Mouse (Mus musculus): ENCODE measurements around the gene Plcl2. TPM values are rescaled to one million over a fixed set of nuclear protein-coding genes. Genes with fewer than 3 reads are reported as not detected.

Plcl2 gene
- total RNA-seq (2021) = 10 to 100 TPM; 51.0 to 57.3 TPM
- long read RNA-seq, experiment 1, full-length matches to known transcripts = 39 of 50 reads
- long read RNA-seq, experiment 1, partial matches to known transcripts = 2 of 50 reads
- long read RNA-seq, experiment 1, other reads (novel, unspliced or antisense) = 9 of 50 reads
- long read RNA-seq, experiment 2, full-length matches to known transcripts = 20 of 42 reads
- long read RNA-seq, experiment 2, partial matches to known transcripts = 5 of 42 reads
- long read RNA-seq, experiment 2, other reads (novel, unspliced or antisense) = 17 of 42 reads

DNA sequence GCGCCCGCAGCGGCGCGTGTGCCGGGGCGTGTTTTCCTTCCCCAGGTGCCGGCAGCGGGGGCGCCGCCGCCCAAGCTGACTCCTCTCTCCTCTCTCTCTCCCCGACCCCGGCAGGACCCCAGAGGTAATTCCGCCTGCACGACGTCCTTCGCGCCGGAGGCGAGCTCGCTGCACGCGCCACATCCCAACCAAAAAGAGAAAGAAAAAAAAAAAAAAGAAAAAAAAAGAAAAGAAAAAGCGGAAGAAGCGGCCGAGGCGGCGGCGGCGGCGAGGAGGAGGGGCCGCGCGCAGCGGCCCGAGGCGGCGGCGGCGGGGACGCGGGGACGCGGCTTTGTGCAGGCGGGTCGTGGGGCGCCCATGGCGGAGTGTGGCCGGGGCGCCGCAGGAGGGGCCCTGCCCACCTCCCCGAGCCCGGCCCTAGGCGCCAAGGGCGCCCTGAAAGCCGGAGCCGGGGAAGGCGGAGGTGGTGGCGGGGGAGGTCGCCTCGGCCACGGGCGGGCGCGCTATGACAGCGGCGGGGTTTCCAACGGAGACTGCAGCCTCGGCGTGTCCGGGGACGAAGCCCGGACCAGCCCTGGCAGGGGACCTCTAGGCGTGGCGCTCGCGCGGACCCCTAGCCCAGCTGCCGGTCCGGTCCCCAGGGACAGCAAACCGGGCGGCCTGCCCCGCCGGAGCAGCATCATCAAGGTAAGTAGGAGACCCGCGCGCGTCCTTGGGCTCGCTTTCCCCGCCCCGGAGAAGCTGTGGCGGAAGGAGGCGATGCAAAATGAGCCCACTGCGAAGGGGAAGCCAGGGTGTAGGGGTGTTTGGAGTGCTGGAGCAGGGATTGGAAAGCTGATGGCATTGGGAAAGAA, at the start of gene Plcl2:
Gene Plcl2, plus strand, starts transcription at position 153 of the 854 bp plus-strand sequence.
- DNase-seq (ENCODE audit: low spot score in 2 of 2) = peak in 1 of 2 experiments; percentile 64

- DNase-seq (ENCODE audit: low spot score in 2 of 2) = no peak
Observed at GRCm38 (mm10) chr17:50460301-50460700, 48.9 kb upstream of the Plcl2 start.

DNA sequence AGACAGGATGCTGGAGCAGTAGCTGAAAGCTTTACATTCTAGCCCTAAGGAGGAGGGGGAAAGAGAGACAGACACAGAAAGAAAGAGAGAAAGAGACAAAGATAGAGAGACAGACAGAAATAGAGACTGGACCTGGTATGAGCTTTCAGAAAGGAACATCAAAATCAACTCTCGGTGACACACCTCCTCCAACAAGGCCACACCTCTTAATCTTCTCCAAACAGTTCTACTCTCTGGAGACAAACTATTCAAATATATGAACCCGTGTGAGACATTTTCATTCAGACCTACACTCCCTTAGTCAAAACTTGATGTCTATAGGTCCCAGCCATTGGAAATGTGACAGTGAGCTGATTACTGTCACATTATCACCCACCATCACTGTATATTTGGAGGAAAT, 41.8 kb upstream of the Plcl2 start:
- DNase-seq (ENCODE audit: low spot score in 2 of 2) = no peak

DNA sequence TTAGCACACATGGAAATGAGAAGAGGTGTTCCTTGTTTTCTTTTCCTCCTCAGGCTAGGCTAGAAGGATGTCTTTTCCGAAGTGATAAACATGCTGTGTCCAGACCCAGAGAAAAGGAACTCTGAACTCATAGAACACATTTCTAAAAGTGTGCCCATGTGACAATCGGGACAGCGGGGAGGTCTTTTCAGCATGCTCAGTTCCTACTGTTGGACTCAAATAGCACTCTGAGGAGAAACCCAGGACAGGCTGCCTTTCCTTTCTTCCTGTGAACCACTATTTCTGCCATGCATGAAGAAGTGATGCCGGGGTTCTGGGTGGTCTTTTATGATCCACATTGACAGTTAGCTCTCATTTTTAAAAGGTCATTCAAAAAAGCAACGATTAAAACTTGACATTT, 40.1 kb upstream of the Plcl2 start:
- DNase-seq (ENCODE audit: low spot score in 2 of 2) = no peak

DNA sequence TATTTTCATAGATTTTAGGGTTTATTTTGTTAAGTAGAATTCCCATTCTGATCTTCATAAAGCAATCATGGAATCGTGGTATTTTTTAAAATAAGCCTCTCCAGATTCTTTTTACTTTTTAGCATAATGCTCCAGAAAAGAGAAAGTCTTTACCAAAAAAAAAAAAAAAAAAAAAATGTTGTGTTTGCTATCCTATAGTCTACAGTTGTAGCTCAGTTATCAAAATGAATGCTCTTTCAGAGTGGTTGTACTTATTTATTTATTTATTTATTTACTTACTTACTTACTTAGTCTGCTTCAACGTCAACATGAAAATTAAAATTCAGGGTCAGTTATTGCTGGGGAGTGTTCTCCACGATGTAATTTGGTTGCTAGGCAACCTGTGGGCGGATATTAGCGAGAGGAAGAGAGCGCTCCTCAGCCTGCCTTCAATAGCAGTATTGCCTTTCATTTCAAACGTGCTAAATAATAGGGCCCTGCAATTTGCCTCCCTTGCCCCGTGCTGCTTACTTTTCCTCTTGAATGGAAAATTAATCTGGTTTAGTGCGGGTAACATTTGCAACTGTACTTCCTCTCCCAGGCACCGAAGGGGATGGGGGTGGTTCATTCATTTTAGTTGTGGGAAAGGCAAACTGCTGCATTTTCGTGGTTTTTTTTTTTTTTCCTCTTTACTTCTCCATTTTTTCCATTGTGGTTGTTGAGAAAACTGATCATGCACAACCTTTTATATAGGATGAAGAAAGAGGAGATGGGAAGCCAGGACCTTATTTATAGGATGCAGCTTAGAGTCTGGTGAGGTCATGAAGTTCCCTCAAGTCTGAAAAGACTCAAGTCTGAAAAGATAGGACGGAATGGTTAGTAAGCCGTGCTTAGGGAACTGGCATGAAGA, 39.4 kb upstream of the Plcl2 start:
- DNase-seq (ENCODE audit: low spot score in 2 of 2) = peak; percentile 46 to 67

- DNase-seq (ENCODE audit: low spot score in 2 of 2) = peak; percentile 29 to 35
Observed at GRCm38 (mm10) chr17:50470432-50471078, 38.6 kb upstream of the Plcl2 start.

DNA sequence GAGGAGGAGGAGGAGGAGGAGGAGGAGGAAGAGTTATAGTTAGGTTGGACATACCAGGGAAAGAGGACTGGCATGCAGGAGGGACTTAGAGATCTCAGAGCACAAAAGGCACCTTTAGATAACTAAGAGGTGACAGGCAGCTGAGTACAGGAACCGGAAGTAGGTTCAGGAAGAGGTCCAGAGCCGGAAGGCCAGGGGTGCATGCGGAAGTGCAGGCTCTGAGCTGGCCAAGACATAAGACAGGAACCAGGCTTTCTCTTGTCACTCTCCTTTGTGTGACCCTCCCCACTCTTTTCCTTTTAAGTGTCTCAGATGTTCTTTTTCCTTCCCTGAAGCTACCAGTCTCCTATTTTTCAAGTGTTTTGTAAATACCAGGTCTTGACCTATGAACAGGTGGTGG, 38.0 kb upstream of the Plcl2 start:
- DNase-seq (ENCODE audit: low spot score in 2 of 2) = no peak

DNA sequence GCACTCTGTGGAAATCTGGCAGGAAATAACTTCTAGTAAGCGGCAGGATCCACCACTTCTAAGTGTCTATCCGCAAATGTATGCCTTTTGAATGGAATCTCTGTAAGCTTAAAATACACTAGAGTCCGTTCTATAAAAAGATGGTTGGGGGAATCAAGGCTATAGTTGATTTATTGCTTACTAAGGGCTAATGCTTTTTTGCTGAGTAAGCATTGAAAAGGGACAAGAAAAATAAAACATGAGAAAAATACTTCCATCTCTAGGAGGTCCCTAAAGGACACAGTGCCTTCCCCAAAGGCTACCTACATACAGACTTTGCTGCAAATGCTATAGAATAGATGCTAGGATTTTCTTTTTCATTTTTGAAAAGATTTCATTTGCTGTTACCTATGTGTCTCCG, 31.9 kb upstream of the Plcl2 start:
- DNase-seq (ENCODE audit: low spot score in 2 of 2) = no peak

- no peak for DNase-seq (ENCODE audit: low spot score in 2 of 2)
Observed at GRCm38 (mm10) chr17:50480867-50481266, 28.3 kb upstream of the Plcl2 start.

DNA sequence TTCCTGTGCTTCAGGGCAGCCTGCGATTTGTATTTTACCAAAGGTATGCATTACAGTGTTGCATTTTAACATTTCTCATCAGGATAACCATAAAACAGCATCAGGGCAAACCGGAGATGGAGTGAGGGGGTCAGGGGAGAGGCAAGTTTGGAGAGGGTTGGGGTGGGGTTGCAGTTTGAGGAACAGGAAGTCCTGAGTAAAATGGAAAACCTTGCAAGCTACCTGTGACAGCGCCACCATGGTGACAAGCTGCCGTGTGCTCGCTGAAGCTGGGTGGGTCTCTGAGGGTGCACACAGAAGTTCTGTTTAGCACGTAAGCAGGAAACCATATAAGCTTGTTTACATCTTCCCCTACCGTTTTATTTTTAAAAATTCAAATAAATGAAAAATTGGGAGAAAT, 25.5 kb upstream of the Plcl2 start:
- DNase-seq (ENCODE audit: low spot score in 2 of 2) = no peak

DNA sequence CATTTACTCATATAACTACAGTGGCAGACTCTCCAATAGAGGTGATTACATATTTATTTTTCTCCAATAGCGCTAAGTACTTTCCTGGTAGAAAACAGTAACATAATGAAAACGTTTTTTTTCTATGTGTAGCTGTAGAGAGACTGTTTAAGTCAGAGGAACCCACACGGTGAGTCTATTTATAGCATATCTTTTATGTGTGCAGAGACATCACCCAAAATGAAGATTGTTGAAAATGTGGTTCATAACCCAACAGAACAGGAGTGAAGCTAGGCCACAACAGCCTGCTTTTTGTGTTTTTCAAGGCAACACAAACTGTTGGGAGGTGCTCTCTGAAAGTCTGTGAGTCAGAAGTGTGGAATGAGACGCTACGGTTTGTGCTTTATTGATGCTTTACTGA, 24.2 kb upstream of the Plcl2 start:
- no peak for DNase-seq (ENCODE audit: low spot score in 2 of 2)

- DNase-seq (ENCODE audit: low spot score in 2 of 2) = no peak
Observed at GRCm38 (mm10) chr17:50487058-50487618, 22.1 kb upstream of the Plcl2 start.

- DNase-seq (ENCODE audit: low spot score in 2 of 2) = no peak
Observed at GRCm38 (mm10) chr17:50487670-50488069, 21.5 kb upstream of the Plcl2 start.

- DNase-seq (ENCODE audit: low spot score in 2 of 2) = no peak
Observed at GRCm38 (mm10) chr17:50488406-50488805, 20.8 kb upstream of the Plcl2 start.

- no peak for DNase-seq (ENCODE audit: low spot score in 2 of 2)
Observed at GRCm38 (mm10) chr17:50488895-50489294, 20.3 kb upstream of the Plcl2 start.

GRCm38 (mm10) chr17:50490644-50491430, 18.4 kb upstream of the Plcl2 start:
- DNase-seq (ENCODE audit: low spot score in 2 of 2) = no peak

- DNase-seq (ENCODE audit: low spot score in 2 of 2) = no peak
Observed at GRCm38 (mm10) chr17:50491496-50491895, 17.7 kb upstream of the Plcl2 start.

GRCm38 (mm10) chr17:50495216-50495889, 13.8 kb upstream of the Plcl2 start:
- DNase-seq (ENCODE audit: low spot score in 2 of 2) = no peak

- DNase-seq (ENCODE audit: low spot score in 2 of 2) = no peak
Observed at GRCm38 (mm10) chr17:50498062-50498697, 11.0 kb upstream of the Plcl2 start.

Measured in layer of hippocampus, postnatal 14 days (tissue).